Mouse (Mus musculus): ENCODE data around the gene Nkx1-2. TPM values are rescaled to one million over a fixed set of nuclear protein-coding genes. Genes with fewer than 3 reads are reported as not detected.
A peak's percentile ranks its signal among the peaks of the same experiment; 100 is the strongest.

Nkx1-2 gene
- polyA plus RNA-seq, 1 experiment from 2014 or later = 0.72 TPM

DNA sequence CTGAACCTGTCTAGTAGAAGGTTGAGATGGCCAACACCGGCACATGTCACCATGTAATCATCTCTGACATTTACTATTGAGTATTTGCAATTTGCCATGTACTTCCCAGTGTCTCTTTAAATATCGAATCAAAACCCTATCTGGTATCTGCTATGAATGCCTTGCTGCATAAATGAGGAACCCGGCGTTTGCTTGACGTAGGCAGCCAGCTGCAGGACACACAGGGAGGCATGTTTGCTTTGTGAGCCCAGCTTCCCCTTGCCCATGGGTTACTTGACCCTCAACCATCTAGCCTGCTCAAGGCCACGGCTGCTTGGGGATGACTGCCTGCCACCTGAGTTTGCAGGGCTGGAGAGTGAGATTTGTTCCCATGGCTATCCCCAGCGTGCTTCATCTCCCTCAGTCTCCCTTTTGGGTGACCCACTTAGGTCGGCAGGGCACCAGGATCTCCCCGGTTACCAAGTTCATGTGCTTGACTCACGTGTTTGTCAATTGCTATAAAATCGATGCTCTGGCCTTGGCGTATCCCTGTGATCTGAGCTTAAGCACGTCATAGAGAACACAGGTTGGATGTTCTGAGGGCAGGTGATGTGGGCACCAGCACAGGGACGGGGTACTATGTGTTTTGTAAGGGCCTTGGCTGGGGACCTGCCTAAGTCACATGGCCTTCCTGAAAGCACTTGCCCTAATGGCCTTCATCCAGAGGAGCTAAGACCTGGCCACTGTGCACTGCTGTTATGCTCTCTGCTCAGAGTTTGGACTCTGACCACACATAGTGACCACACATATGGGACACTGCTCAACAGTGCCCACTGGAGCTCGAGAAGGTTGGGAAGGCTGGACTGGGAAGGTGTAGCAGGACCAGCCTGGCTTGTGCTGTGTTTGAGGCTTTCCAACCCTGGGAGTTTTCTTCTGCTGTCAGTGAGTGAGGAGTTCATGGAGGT, 20.8 kb upstream of the Nkx1-2 start:
- no peak for ATAC-seq (ENCODE audit: low FRiP score)

DNA sequence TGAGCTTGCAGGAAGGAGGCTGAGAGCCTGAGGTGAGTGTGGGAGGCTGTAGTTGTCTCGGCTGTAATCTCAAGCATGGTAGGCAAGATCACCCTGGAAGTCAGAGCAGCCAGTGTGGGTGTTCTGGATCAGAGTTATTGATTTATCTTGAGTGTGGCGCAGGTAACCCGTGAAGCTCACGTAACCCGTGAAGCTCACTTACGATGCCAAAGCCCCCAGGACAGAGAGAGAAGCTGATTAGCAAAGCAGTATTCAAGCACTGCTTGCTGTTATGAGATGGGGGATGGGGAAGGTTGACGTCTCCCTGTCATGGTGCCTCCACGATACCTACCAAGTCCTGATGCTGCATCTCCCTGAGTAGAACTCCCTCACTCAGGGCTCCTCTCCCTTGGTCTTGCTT, 20.1 kb upstream of the Nkx1-2 start:
- peaks cover 14% of the 10 kb centered on the region for H3K4me1 ChIP-seq

More for the DNA sequence above, 20.8 kb upstream of the Nkx1-2 start:
- no peak overlapping the region for H3K9ac ChIP-seq
- H3K36me3 ChIP-seq (replicated peaks) = no peaks in the 10 kb centered on the region
- no peak overlapping the region for H3K4me3 ChIP-seq (replicated peaks)
- H3K27me3 ChIP-seq = peaks cover 23% of the 10 kb centered on the region; the same call in 1 of the 2 replicates
- H3K27ac ChIP-seq = no peak overlapping the region
- 91% methylated on average over 15 of the region's 15 CpGs for WGBS
- peaks cover 13% of the 10 kb centered on the region for H3K4me1 ChIP-seq
- H3K4me2 ChIP-seq = no peak overlapping the region
- H3K9me3 ChIP-seq = no peaks in the 10 kb centered on the region

DNA sequence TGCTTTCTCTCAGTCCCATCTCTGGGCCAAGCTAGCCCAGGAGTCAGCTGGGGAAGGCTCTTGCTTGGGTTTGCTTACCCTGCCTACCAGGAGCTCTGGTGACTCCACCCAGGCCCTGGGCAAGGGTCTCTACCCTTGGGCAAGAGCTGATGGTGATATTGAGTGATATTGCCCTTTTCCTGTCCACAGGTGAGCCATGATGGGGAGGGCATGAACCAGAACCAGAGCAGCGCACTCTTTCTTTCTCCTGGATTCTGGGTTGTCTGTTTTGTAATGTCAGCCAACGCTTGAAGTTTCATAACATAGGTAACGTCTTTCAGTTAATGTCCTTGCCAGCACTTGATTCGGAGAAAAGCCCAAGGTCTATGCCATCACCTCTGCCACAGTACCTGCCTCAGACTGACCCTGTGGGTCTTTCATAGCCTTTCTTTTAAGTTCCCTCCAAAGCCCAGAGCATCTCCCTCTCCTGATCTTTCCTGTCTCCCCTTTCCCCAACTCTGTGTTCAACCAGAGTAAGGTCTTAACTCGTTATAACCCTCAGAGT, 17.7 kb upstream of the Nkx1-2 start:
- peaks cover 14% of the 10 kb centered on the region for H3K4me1 ChIP-seq
- H3K27me3 ChIP-seq = peaks cover 19% of the 10 kb centered on the region; the same call in 1 of the 2 replicates
- H3K27ac ChIP-seq = no peak overlapping the region
- no peak for ATAC-seq (ENCODE audit: low FRiP score)
- no peaks in the 10 kb centered on the region for H3K36me3 ChIP-seq (replicated peaks)
- 90% methylated on average over 5 of the region's 5 CpGs for WGBS
- H3K9me3 ChIP-seq = no peaks in the 10 kb centered on the region
- no peak overlapping the region; the same call in 1 of the 2 replicates for H3K4me2 ChIP-seq
- no peak overlapping the region for H3K4me3 ChIP-seq (replicated peaks)
- H3K9ac ChIP-seq = no peak overlapping the region

More for the DNA sequence above, 20.1 kb upstream of the Nkx1-2 start:
- H3K9ac ChIP-seq = no peak overlapping the region
- WGBS = 91% methylated on average over 8 of the region's 8 CpGs
- peaks cover 23% of the 10 kb centered on the region; the same call in 1 of the 2 replicates for H3K27me3 ChIP-seq
- no peak overlapping the region for H3K27ac ChIP-seq
- H3K4me2 ChIP-seq = no peak overlapping the region
- no peaks in the 10 kb centered on the region for H3K9me3 ChIP-seq
- H3K36me3 ChIP-seq (replicated peaks) = no peaks in the 10 kb centered on the region
- ATAC-seq (ENCODE audit: low FRiP score) = no peak
- no peak overlapping the region for H3K4me3 ChIP-seq (replicated peaks)

DNA sequence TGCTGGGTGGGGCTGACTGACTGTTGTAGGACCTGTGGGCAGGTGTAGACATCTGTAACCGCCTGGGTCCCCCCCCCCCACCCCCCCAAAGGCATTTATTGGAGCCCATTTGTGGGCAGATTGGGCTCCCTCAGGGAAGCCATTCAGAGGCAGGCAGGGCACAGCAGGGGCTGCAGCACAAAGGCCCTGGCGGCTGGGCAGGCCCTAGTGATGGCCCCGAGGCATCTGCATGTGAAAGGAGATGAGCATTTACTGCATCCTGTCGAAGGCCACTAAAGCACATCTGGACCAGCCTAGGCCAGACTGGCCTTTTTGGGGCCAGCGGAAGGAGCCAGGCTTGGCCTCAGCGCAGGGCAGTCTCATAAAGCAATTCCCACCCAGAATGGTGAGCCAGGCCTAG, 17.0 kb upstream of the Nkx1-2 start:
- no peak overlapping the region for H3K4me3 ChIP-seq (replicated peaks)
- WGBS = 15% methylated on average over 6 of the region's 6 CpGs
- H3K4me2 ChIP-seq = no peak overlapping the region
- no peak for ATAC-seq (ENCODE audit: low FRiP score)
- no peak overlapping the region for H3K9ac ChIP-seq
- H3K4me1 ChIP-seq = peaks cover 14% of the 10 kb centered on the region
- peaks cover 24% of the 10 kb centered on the region; the same call in 1 of the 2 replicates for H3K27me3 ChIP-seq
- no peaks in the 10 kb centered on the region for H3K36me3 ChIP-seq (replicated peaks)
- no peaks in the 10 kb centered on the region for H3K9me3 ChIP-seq
- H3K27ac ChIP-seq = no peak overlapping the region

DNA sequence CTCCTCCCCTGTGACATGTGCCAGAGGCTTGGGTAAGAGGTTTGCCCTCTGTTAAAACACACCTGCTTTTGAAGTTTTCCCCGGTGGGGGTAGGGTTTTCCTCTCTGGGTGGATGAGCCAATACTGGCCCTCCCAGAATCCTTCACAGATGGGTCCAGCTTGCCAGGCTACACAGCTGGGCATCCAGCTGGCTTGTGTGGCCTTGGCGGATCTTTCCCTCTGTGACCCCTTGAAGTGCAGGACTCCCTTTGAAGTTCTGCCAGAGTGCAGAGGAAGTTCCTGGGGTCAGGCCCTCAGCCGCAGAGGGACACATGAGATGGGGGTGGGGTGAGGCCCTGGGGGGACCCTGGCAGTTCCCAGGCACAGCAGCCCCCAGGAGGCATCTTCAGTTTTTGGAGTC, 15.9 kb upstream of the Nkx1-2 start:
- Histone ChIP-seq H3K27me3 (peaks cover 28% of the 10 kb centered on the region; the same call in 1 of the 2 replicates), H3K4me3 (replicated peaks) (no peak overlapping the region), H3K27ac (no peak overlapping the region), H3K36me3 (replicated peaks) (no peaks in the 10 kb centered on the region), H3K4me2 (no peak overlapping the region), H3K9me3 (no peaks in the 10 kb centered on the region), H3K9ac (no peak overlapping the region), H3K4me1 (peaks cover 15% of the 10 kb centered on the region)
- ATAC-seq (ENCODE audit: low FRiP score) = no peak
- WGBS = 17% methylated on average over 3 of the region's 3 CpGs

DNA sequence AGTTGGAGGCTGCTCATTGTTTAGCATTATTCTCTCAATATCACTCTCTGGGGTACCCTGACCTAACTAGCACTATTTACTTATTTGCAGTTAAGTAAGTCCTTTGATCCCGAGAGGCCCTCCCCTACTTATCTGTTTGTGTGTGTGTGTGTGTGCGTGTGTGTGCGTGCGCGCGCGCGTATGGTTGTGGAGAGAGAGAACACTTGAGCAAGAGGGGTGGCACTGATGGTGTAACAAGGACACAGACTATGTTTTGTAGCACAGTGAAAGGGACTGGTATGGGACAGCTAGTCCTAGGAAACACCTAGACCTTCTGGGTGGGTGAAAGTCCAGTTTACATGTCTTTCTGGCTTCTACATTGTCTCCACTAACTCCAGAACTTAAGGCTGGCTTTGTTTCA, 12.1 kb upstream of the Nkx1-2 start:
- no peak overlapping the region for H3K4me2 ChIP-seq
- no peak overlapping the region for H3K4me3 ChIP-seq (replicated peaks)
- no peaks in the 10 kb centered on the region for H3K36me3 ChIP-seq (replicated peaks)
- H3K27ac ChIP-seq = no peak overlapping the region
- H3K9me3 ChIP-seq = no peaks in the 10 kb centered on the region
- no peak for ATAC-seq (ENCODE audit: low FRiP score)
- WGBS = 94% methylated on average over 8 of the region's 8 CpGs
- H3K27me3 ChIP-seq = peaks cover 34% of the 10 kb centered on the region
- no peak overlapping the region for H3K9ac ChIP-seq
- peaks cover 18% of the 10 kb centered on the region for H3K4me1 ChIP-seq

DNA sequence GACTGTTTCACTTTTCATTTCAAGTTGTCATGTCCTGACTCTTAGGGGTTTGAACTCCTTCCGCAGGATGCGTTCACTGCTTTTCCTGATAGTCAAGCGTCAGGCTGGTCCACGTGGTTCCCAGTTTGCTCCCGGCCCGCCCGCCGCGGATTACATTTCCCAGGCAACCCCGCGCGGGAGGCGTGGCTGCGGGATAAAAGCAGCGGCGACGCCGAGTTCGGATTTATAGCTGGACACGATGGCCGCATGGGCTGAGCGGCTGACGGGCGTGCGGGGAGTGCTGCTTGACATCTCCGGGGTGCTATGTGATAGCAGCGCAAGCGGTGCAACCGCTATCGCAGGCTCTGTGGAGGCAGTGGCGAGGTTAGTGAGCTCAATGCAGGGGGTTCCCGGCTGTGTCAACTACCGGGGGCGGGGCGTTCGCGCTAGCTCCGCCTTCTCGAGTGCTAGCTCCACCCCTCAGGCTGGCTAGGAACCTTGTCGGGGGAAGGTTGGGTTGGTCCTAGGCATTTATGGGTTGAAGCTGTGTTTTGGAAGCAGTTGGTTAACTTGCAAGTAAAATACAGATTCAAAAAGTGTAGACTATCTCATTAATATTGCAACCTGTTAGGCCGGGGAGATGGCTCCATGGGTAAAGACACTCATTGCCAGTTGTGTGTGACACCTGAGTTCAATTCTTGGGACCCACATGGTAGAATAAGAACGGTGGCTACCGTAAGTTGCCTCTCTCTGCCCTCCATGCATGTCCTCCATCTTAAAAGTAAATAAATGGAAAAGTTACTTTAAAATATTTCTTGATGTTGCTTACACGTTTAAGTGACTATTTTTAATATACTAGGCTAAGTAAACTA, 11.3 kb upstream of the Nkx1-2 start, which contains the start of gene Lhpp:
Gene Lhpp, plus strand, starts transcription at position 171 of the 851 bp plus-strand sequence.
- ATAC-seq (ENCODE audit: low FRiP score) = peak; percentile 91
- Histone ChIP-seq H3K4me1 (peaks cover 10% of the 10 kb centered on the region; the same call in 1 of the 2 replicates), H3K9ac (peak within 1 kb of the TSS; percentile 54; the same call in 1 of the 2 replicates), H3K4me2 (peak within 1 kb of the TSS; percentile 59), H3K27ac (no peak within 1 kb of the TSS), H3K36me3 (replicated peaks) (no peaks in the 10 kb centered on the region), H3K27me3 (peaks cover 37% of the 10 kb centered on the region), H3K9me3 (no peaks in the 10 kb centered on the region), H3K4me3 (replicated peaks) (peak within 1 kb of the TSS; percentile 51)
- 8% methylated on average over 44 of the region's 44 CpGs for WGBS

DNA sequence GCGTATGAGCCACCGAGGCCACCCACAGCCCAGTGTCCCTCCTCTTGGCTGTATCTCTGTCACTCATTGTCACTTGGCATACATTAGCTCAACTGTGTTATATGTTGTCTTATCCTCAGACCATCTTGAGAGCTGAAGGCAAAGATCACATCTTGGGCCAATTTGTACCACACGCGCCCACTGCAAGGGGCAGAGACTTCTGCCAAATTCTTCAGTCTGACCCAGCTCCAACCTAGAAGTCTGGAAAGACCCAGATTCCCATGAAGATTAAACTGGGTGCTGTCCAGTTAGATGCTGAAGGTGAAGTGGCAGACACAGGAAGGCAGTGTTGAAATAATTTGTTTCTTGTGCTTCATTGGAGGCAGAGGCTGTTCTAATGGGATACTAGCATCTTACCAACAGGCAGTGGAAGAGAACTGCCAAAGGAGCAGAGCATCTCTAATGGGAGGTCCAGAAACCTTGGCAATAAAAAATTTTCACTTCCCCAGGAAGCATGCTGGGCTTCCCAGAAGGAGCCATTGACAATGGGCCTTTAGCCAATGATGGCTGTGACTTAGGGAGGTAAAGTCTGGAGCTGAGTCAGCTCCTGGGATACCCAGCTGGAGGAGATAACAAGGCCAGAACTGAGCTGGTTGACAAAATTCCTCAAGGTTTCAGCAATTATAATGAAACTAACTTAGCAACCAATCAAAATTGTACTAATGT, 9.0 kb upstream of the Nkx1-2 start:
- 93% methylated on average over 4 of the region's 4 CpGs for WGBS
- H3K9ac ChIP-seq = no peak overlapping the region
- H3K4me3 ChIP-seq (replicated peaks) = no peak overlapping the region
- H3K27me3 ChIP-seq = peaks cover 57% of the 10 kb centered on the region
- peaks cover 6% of the 10 kb centered on the region; the same call in 1 of the 2 replicates for H3K4me1 ChIP-seq
- no peak for ATAC-seq (ENCODE audit: low FRiP score)
- no peaks in the 10 kb centered on the region for H3K9me3 ChIP-seq
- H3K27ac ChIP-seq = no peak overlapping the region
- no peak overlapping the region for H3K4me2 ChIP-seq
- no peaks in the 10 kb centered on the region for H3K36me3 ChIP-seq (replicated peaks)

DNA sequence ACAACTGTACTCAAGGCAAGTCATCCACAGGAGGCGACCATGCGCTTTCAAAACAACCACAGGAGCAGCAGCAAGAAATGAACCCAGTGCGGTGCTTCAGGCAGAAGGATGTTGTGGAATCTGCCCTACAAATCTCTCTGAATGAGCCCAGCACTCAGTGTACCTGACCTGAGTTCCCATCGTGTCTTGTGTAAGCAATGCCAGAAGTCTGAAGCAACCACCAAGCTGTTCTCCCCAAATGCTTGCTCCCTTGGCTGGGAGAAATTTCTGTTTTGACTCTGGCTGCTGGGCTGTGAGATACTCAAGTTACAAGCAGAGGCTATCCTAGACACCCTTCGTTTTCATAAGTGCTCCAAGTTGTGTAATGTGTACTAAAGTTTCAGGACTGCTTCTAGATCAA, 6.3 kb upstream of the Nkx1-2 start:
- Histone ChIP-seq H3K9me3 (no peaks in the 10 kb centered on the region), H3K27ac (no peak overlapping the region), H3K27me3 (peaks cover 76% of the 10 kb centered on the region), H3K4me1 (peaks cover 9% of the 10 kb centered on the region; the same call in 1 of the 2 replicates), H3K9ac (no peak overlapping the region), H3K4me3 (replicated peaks) (no peak overlapping the region), H3K4me2 (no peak overlapping the region), H3K36me3 (replicated peaks) (no peaks in the 10 kb centered on the region)
- ATAC-seq (ENCODE audit: low FRiP score) = no peak
- 64% methylated on average over 5 of the region's 5 CpGs for WGBS

DNA sequence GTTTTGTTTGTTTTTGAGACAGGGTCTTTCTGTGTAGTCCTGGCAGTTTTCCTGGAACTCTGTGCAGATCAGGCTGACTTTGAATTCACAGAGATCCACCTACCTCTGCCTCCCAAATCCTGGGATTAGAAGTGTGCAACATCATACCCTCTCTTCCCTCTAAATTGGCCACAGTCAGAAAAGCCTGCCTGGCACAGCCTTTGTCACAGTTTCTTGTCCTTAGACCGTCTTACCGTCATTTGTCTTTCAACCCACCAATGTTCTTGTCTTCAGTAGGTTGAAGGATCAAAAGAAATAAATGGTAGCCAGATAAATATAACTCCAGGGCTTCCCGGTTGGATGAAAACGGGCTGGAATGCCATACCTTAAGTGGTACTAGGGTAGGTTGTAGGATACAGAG, 5.3 kb upstream of the Nkx1-2 start:
- 85% methylated on average over 4 of the region's 4 CpGs for WGBS
- peaks cover 82% of the 10 kb centered on the region for H3K27me3 ChIP-seq

DNA sequence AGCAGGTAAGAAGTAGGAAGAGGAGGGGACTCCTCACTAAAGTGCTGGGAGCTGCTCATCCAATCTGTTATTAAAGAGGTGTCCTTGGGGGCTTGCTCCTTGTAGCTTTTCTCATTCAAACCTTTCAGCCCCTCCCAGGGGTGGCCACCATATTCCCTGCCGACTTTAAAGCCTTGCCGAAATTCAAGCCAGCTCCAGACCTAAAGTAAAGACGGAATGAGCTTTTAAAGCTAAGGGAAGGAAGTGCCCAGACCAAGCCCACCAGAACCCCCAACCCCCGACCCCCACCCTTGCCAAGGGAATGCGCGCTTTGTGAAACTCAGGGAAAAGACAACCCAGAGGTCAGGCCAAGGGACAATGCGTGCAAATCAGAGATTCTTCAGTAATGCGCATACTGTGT, 1.5 kb upstream of the Nkx1-2 start:
- WGBS = 6% methylated on average over 8 of the region's 8 CpGs
- peaks cover 36% of the 10 kb centered on the region for H3K4me1 ChIP-seq
- H3K4me3 ChIP-seq (replicated peaks) = no peak overlapping the region

More for the DNA sequence above, 5.3 kb upstream of the Nkx1-2 start:
- Histone ChIP-seq H3K9me3 (no peaks in the 10 kb centered on the region), H3K4me3 (replicated peaks) (no peak overlapping the region), H3K36me3 (replicated peaks) (no peaks in the 10 kb centered on the region), H3K27ac (no peak overlapping the region), H3K9ac (no peak overlapping the region), H3K4me2 (no peak overlapping the region), H3K4me1 (peaks cover 9% of the 10 kb centered on the region)
- no peak for ATAC-seq (ENCODE audit: low FRiP score)

More for the DNA sequence above, 1.5 kb upstream of the Nkx1-2 start:
- no peak overlapping the region for H3K27ac ChIP-seq
- H3K9ac ChIP-seq = no peak overlapping the region
- H3K27me3 ChIP-seq = peaks cover 98% of the 10 kb centered on the region
- no peaks in the 10 kb centered on the region for H3K36me3 ChIP-seq (replicated peaks)
- H3K4me2 ChIP-seq = no peak overlapping the region
- no peak for ATAC-seq (ENCODE audit: low FRiP score)
- H3K9me3 ChIP-seq = no peaks in the 10 kb centered on the region

Data from forebrain, embryonic 12.5 days (tissue).